In genomic region chr3:68869691-68870567, GRCm38 (mm10) we compare ENCODE assay signal across 7 mouse cellular contexts. TPM values are rescaled to one million over a fixed set of nuclear protein-coding genes. Genes with fewer than 3 reads are reported as not detected.
A peak's percentile ranks its signal among the peaks of the same experiment; 100 is the strongest.
DNase-seq lines count a peak whose midpoint lies in the region; TF ChIP-seq lines count a peak whose summit lies in the region.

No protein-coding gene starts in this region.

- DNase-seq in CH12.LX (ENCODE audit: extremely low read depth), result no peak
- DNase-seq in WW6 (ENCODE audit: low read depth, low spot score), result peak; percentile 26
- peak; percentile 51 for DNase-seq in heart, postnatal 4 days
- DNase-seq in layer of hippocampus, postnatal 14 days (ENCODE audit: low spot score in 2 of 2), result peak; percentile 24 to 31
- peak; percentile 16 to 18 for DNase-seq in right cerebral cortex, postnatal 36 days (ENCODE audit: low spot score in 2 of 2)

- no peak overlapping the region for H3K9ac ChIP-seq in CH12.LX (ENCODE audit: insufficient read depth, low read depth)

- no peaks in the 10 kb centered on the region for H3K79me2 ChIP-seq in CH12.LX (replicated peaks; ENCODE audit: control insufficient read depth, extremely low read depth, insufficient read depth, poor library complexity, severe bottlenecking)

- no peaks in the 10 kb centered on the region for H3K4me1 ChIP-seq in CH12.LX (ENCODE audit: control insufficient read depth in 1 of 2, insufficient read depth in 2 of 2)
- no peaks in the 10 kb centered on the region for H3K4me1 ChIP-seq in embryonic fibroblast, embryonic 13.5 days (ENCODE audit: control insufficient read depth, insufficient read depth, low read length)
- H3K4me1 ChIP-seq in megakaryocyte, embryonic 14.5 days, result peaks cover 19% of the 10 kb centered on the region

- no peak for TF ChIP-seq POLR2A in CH12.LX (IDR thresholded peaks at IDR 0.05; ENCODE audit: low read depth, low read length)
- no peak for TF ChIP-seq POLR2A in embryonic fibroblast, embryonic 13.5 days (IDR thresholded peaks at IDR 0.05; ENCODE audit: low read depth, low read length)

- in situ Hi-C loops in CH12.LX (cut with MboI; ENCODE audit: low pct_ligation_motif_present, low pct_unique_long_range_greater_than_20kb, low sequenced_read_pairs), result no loop called here

- no peak for TF ChIP-seq RAD21 in CH12.LX (IDR thresholded peaks at IDR 0.05; ENCODE audit: low read depth, low read length)

- peaks cover 15% of the 10 kb centered on the region for H3K9me3 ChIP-seq in CH12.LX (replicated peaks; ENCODE audit: low read length)
- H3K9me3 ChIP-seq in megakaryocyte, embryonic 14.5 days, result peaks cover 3% of the 10 kb centered on the region; the same call in 1 of the 2 replicates

- no peak for TF ChIP-seq EP300 in CH12.LX (IDR thresholded peaks at IDR 0.05; ENCODE audit: low read length)

- H3K27ac ChIP-seq in CH12.LX (ENCODE audit: insufficient read depth, low read depth), result no peak overlapping the region
- no peak overlapping the region for H3K27ac ChIP-seq in embryonic fibroblast, embryonic 13.5 days (ENCODE audit: insufficient read depth, low read length)

- no peaks in the 10 kb centered on the region for H3K36me3 ChIP-seq in CH12.LX (replicated peaks in 1 of 2; ENCODE audit: control insufficient read depth in 1 of 2, insufficient read depth in 1 of 2, low read length in 1 of 2)
- no peaks in the 10 kb centered on the region for H3K36me3 ChIP-seq in megakaryocyte, embryonic 14.5 days (replicated peaks; ENCODE audit: low read length)

- H3K4me2 ChIP-seq in CH12.LX (ENCODE audit: insufficient read depth, low read depth, poor library complexity, severe bottlenecking), result peak overlapping the region; percentile 9

- peak in 1 of 2 experiments; percentile 16; a peak in 1 of 4 replicates for TF ChIP-seq CTCF in CH12.LX (conservative IDR thresholded peaks at IDR 0.05 in 1 of 2, IDR thresholded peaks at IDR 0.05 in 1 of 2; ENCODE audit: low read depth in 2 of 2, low read length in 2 of 2)
- no peak for TF ChIP-seq CTCF in embryonic fibroblast, embryonic 13.5 days (IDR thresholded peaks at IDR 0.05; ENCODE audit: borderline replicate concordance, insufficient read depth, low read length)

- dilution Hi-C loops in CH12.LX (cut with MboI; ENCODE audit: extremely low pct_ligation_motif_present, extremely low pct_unique_long_range_greater_than_20kb, low sequenced_read_pairs), result no loop called here

- H3K27me3 ChIP-seq in CH12.LX (replicated peaks), result no peaks in the 10 kb centered on the region
- H3K27me3 ChIP-seq in megakaryocyte, embryonic 14.5 days (replicated peaks), result peaks cover 73% of the 10 kb centered on the region

- H3K4me3 ChIP-seq in CH12.LX (replicated peaks in 1 of 3; ENCODE audit: low read depth in 2 of 3, low read length in 2 of 3, poor library complexity in 1 of 3), result peak overlapping the region in 1 of 3 experiments; percentile 35
- H3K4me3 ChIP-seq in embryonic fibroblast, embryonic 13.5 days (ENCODE audit: insufficient read depth, low read length), result peak overlapping the region; percentile 29
- peak overlapping the region; percentile 92 for H3K4me3 ChIP-seq in megakaryocyte, embryonic 14.5 days (replicated peaks)

TF ChIP-seq in CH12.LX, 34 proteins besides CTCF, POLR2A, EP300 and RAD21:
- TF ChIP-seq POLR2AphosphoS2 (IDR thresholded peaks at IDR 0.05; ENCODE audit: low read depth, low read length) (no peak), SMC3 (IDR thresholded peaks at IDR 0.05; ENCODE audit: low read depth, low read length) (peak; percentile 7; the same call in 1 of the 2 replicates)
TF ChIP-seq in CH12.LX: peak in this region for 1.

RNA-seq across cellular contexts. Expression of gene 1110032F04Rik, which starts 0.5 kb away (rescaled TPM):
- total RNA-seq in CH12.LX (2012; rRNA removed), result 0.04 and 0.08 TPM in 2 replicates
- not detected in 2 replicates for total RNA-seq in CH12.LX (2014; rRNA removed)
- polyA plus RNA-seq in CH12.LX (2012; ENCODE audit: insufficient read length, low read depth), result not detected in 2 replicates
- not detected in 2 replicates for polyA plus RNA-seq in embryonic fibroblast, embryonic 13.5 days (2011; ENCODE audit: insufficient read length, low read depth, missing spikeins)
- total RNA-seq in heart, postnatal 4 days (2021), result 1 to 10 TPM; 4.2 to 4.4 TPM
- total RNA-seq in layer of hippocampus, postnatal 14 days (2021), result 1 to 10 TPM; 6.6 to 8.6 TPM
- 0.03 TPM in 1 of 2 replicates, not detected in the other for polyA plus RNA-seq in megakaryocyte, embryonic 14.5 days (2012; ENCODE audit: insufficient read depth, low replicate concordance)

Comparison
In these comparisons a context has a peak if more than half of its experiments do, and no peak if none do; other contexts are left out.
1. RNA of gene 1110032F04Rik, which starts 0.5 kb away (total RNA-seq): 6.6 to 8.6 TPM in layer of hippocampus, postnatal 14 days and 4.2 to 4.4 TPM in heart, postnatal 4 days; 0.04 to 0.08 TPM in CH12.LX; every median in the first group is over 4 times any median in the second.